Mouse (Mus musculus) lung, postnatal 36 days (tissue): ENCODE results near the gene Agtrap.
A peak's percentile ranks its signal among the peaks of the same experiment; 100 is the strongest.
"Not testable (repeated sequence)": the region's sequence is repeated elsewhere in the genome, so short reads cannot be mapped to it uniquely, and the experiment has no call there.

Experiments
- DNase-seq: peaks from one replicate; pipeline ENCODE4 v3.0.0; 2022; ENCODE audit warnings: mixed read lengths

Agtrap gene

GRCm38 (mm10) chr4:148087907-148088527 is at the start of gene Agtrap:
Gene Agtrap (minus strand): TSS chr4:148088031.
- peak; percentile 97 for DNase-seq

GRCm38 (mm10) chr4:148137503-148137902 is 49.7 kb upstream of the Agtrap start:
- DNase-seq, result no peak

GRCm38 (mm10) chr4:148134988-148135387 is 47.2 kb upstream of the Agtrap start:
- DNase-seq, result no peak

- no peak for DNase-seq
Observed at GRCm38 (mm10) chr4:148131497-148132081, 43.8 kb upstream of the Agtrap start.

GRCm38 (mm10) chr4:148130561-148131413 is 43.0 kb upstream of the Agtrap start, which contains the start of gene Draxin:
Gene Draxin (minus strand): TSS chr4:148130698.
- peak; percentile 36 for DNase-seq

GRCm38 (mm10) chr4:148130133-148130532 is 42.3 kb upstream of the Agtrap start, which contains the start of gene Mad2l2:
Gene Mad2l2 (plus strand): TSS chr4:148130384.
- no peak for DNase-seq

GRCm38 (mm10) chr4:148128672-148129071 is 40.8 kb upstream of the Agtrap start:
- DNase-seq, result no peak

GRCm38 (mm10) chr4:148128241-148128640 is 40.4 kb upstream of the Agtrap start:
- DNase-seq, result no peak

- DNase-seq, result no peak
Observed at GRCm38 (mm10) chr4:148122694-148123066, 34.8 kb upstream of the Agtrap start.

GRCm38 (mm10) chr4:148121982-148122693 is 34.3 kb upstream of the Agtrap start:
- DNase-seq, result no peak

- DNase-seq, result no peak
Observed at GRCm38 (mm10) chr4:148121362-148121761, 33.5 kb upstream of the Agtrap start.

GRCm38 (mm10) chr4:148120555-148120954 is 32.7 kb upstream of the Agtrap start:
- no peak for DNase-seq

GRCm38 (mm10) chr4:148119578-148119977 is 31.7 kb upstream of the Agtrap start:
- DNase-seq, result not testable (repeated sequence)

- DNase-seq, result no peak
Observed at GRCm38 (mm10) chr4:148117392-148117791, 29.6 kb upstream of the Agtrap start.

- DNase-seq, result no peak
Observed at GRCm38 (mm10) chr4:148116657-148117056, 28.8 kb upstream of the Agtrap start.

- peak; percentile 42 for DNase-seq
Observed at GRCm38 (mm10) chr4:148115467-148115866, 27.6 kb upstream of the Agtrap start.

GRCm38 (mm10) chr4:148114758-148115391 is 27.0 kb upstream of the Agtrap start:
- peak; percentile 82 for DNase-seq

GRCm38 (mm10) chr4:148112519-148112918 is 24.7 kb upstream of the Agtrap start:
- no peak for DNase-seq

GRCm38 (mm10) chr4:148109215-148109614 is 21.4 kb upstream of the Agtrap start:
- DNase-seq, result no peak

- DNase-seq, result no peak
Observed at GRCm38 (mm10) chr4:148108565-148109100, 20.8 kb upstream of the Agtrap start.

GRCm38 (mm10) chr4:148107621-148108291 is 19.9 kb upstream of the Agtrap start:
- DNase-seq, result no peak

GRCm38 (mm10) chr4:148104146-148104545 is 16.3 kb upstream of the Agtrap start:
- no peak for DNase-seq
